Mouse (Mus musculus): ENCODE measurements around the gene Gm28635.

DNA sequence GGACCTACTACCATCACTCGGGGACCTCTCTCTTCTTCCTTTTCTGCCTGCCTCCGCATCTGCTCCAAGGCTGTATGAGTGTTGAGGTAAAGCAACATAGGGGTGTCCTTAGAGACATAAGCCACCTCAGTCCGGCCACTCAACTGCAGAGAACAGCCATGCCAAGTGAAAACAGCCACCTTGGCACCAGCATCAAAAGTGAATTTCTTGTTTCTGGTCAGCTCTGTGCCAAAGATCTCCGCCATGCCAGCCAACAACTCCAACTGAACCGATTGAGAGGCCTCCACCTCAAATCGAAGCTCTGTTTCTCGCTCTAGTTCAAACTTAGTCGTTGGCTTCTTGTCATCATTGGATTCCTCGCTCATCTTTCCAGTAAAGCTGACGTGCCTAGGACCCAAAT, 47.9 kb upstream of the Gm28635 start:
- no peak for TF ChIP-seq KAT2A (IDR thresholded peaks at IDR 0.05; ENCODE audit: insufficient replicate concordance, low read length)
- TF ChIP-seq CTCF (conservative IDR thresholded peaks at IDR 0.05 in 1 of 2, IDR thresholded peaks at IDR 0.05 in 1 of 2; ENCODE audit: low read depth in 2 of 2, low read length in 2 of 2): no peak
- no peak for TF ChIP-seq MAZ (IDR thresholded peaks at IDR 0.05; ENCODE audit: low read depth, low read length)
- TF ChIP-seq POLR2A (IDR thresholded peaks at IDR 0.05; ENCODE audit: low read depth, low read length): no peak
- TF ChIP-seq NELFE (IDR thresholded peaks at IDR 0.05; ENCODE audit: low read depth, low read length): no peak
- TF ChIP-seq EP300 (IDR thresholded peaks at IDR 0.05; ENCODE audit: low read length): no peak
- no peak for TF ChIP-seq ZNF384 (IDR thresholded peaks at IDR 0.05; ENCODE audit: low read depth, low read length)
- no peak for TF ChIP-seq TBP (conservative IDR thresholded peaks at IDR 0.05; ENCODE audit: low read depth, low read length)
- TF ChIP-seq MAFK (IDR thresholded peaks at IDR 0.05; ENCODE audit: insufficient replicate concordance, low read length): no peak
- no peak for TF ChIP-seq ZC3H11A (IDR thresholded peaks at IDR 0.05; ENCODE audit: low read depth, low read length)
- no peak for TF ChIP-seq ETS1 (conservative IDR thresholded peaks at IDR 0.05; ENCODE audit: low read depth, low read length)
- TF ChIP-seq ZKSCAN1 (IDR thresholded peaks at IDR 0.05; ENCODE audit: borderline replicate concordance, low read depth, low read length): no peak

Data from CH12.LX (cell line).